Mouse (Mus musculus) lung, adult 2 months (tissue): ENCODE results near the gene Coq8b.

Source experiments
- CTCF ChIP-seq: fragments of 200-500 bp; IDR thresholded peaks from 2 replicates; pipeline ENCODE4 v1.5.1; 2011; ENCODE audit warnings: mild to moderate bottlenecking, low read length, control low read depth; ENCODE audit not compliant: insufficient read depth
- POLR2A ChIP-seq: fragments of 200-500 bp; IDR thresholded peaks from 2 replicates; pipeline ENCODE4 v1.6.1; 2011; ENCODE audit warnings: low read depth, mild to moderate bottlenecking, control low read depth, low read length, borderline replicate concordance; ENCODE audit errors: extremely low read depth

DNA sequence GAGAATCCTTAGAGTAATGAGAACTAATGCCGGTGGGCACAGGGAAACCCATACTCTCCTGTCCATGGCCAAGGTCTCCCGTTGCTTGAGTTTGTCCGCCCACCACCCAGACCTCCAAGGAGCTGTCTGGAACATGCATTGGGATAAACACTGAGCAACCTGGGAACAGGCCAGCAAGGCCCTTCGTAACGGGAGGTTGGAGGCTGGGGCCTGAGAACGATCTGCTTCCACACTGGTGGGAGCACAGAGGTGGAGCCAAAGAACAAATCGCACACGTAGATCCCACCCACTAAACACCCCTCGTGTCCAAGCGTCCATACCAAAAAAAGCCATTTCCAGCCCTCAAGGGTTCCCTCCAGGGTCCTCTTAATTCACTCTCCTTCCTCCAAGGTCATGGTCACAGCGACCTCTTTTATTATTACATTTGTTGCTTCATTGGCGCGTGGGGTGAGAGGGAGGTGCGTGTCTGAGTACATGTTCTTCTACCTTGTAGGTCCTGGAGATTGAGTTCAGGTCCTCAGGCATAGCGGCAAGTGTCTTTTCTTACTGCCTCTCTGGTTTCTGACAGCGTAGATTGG is 65.3 kb downstream of the Coq8b start:
- TF ChIP-seq CTCF (no peak), POLR2A (no peak)
